Mouse (Mus musculus): ENCODE results near the gene Mctp1.
"Not testable (repeated sequence)": the region's sequence is repeated elsewhere in the genome, so short reads cannot be mapped to it uniquely, and the experiment has no call there.

Mctp1 gene

GRCm38 (mm10) chr13:76383972-76384663, at the start of gene Mctp1:
Gene Mctp1, plus strand, starts transcription at chr13:76384535.
- peak; percentile 6 to 20 for DNase-seq

- DNase-seq = not testable (repeated sequence)
Measured at GRCm38 (mm10) chr13:76345941-76346340, 38.4 kb upstream of the Mctp1 start.

- DNase-seq = no peak
Measured at GRCm38 (mm10) chr13:76358720-76359119, 25.6 kb upstream of the Mctp1 start.

- peak; percentile 4 to 16 for DNase-seq
Measured at GRCm38 (mm10) chr13:76384664-76385435, 515 bp downstream of the Mctp1 start.

- no peak for DNase-seq
Measured at GRCm38 (mm10) chr13:76388615-76389014, 4.3 kb downstream of the Mctp1 start.

- no peak for DNase-seq
Measured at GRCm38 (mm10) chr13:76391920-76392319, 7.6 kb downstream of the Mctp1 start.

- no peak for DNase-seq
Measured at GRCm38 (mm10) chr13:76393106-76393505, 8.8 kb downstream of the Mctp1 start.

GRCm38 (mm10) chr13:76395906-76396305, 11.6 kb downstream of the Mctp1 start:
- no peak for DNase-seq

- DNase-seq = no peak
Measured at GRCm38 (mm10) chr13:76409296-76409695, 25.0 kb downstream of the Mctp1 start.

GRCm38 (mm10) chr13:76410665-76411064, 26.3 kb downstream of the Mctp1 start:
- no peak for DNase-seq

GRCm38 (mm10) chr13:76415346-76415745, 31.0 kb downstream of the Mctp1 start:
- no peak for DNase-seq

- DNase-seq = no peak
Measured at GRCm38 (mm10) chr13:76420111-76420510, 35.8 kb downstream of the Mctp1 start.

GRCm38 (mm10) chr13:76421075-76421474, 36.7 kb downstream of the Mctp1 start:
- no peak for DNase-seq

- no peak for DNase-seq
Measured at GRCm38 (mm10) chr13:76422124-76422523, 37.8 kb downstream of the Mctp1 start.

- DNase-seq = no peak
Measured at GRCm38 (mm10) chr13:76429456-76429855, 45.1 kb downstream of the Mctp1 start.

- DNase-seq = no peak
Measured at GRCm38 (mm10) chr13:76429927-76430326, 45.6 kb downstream of the Mctp1 start.

- DNase-seq = no peak
Measured at GRCm38 (mm10) chr13:76431946-76432345, 47.6 kb downstream of the Mctp1 start.

GRCm38 (mm10) chr13:76433438-76433837, 49.1 kb downstream of the Mctp1 start:
- no peak for DNase-seq

- no peak for DNase-seq
Measured at GRCm38 (mm10) chr13:76436426-76436825, 52.1 kb downstream of the Mctp1 start.

- no peak for DNase-seq
Measured at GRCm38 (mm10) chr13:76438765-76439164, 54.4 kb downstream of the Mctp1 start.

- no peak for DNase-seq
Measured at GRCm38 (mm10) chr13:76446059-76446458, 61.7 kb downstream of the Mctp1 start.

- no peak for DNase-seq
Measured at GRCm38 (mm10) chr13:76447528-76447927, 63.2 kb downstream of the Mctp1 start.

GRCm38 (mm10) chr13:76451526-76451925, 67.2 kb downstream of the Mctp1 start:
- not testable (repeated sequence) for DNase-seq

- no peak for DNase-seq
Measured at GRCm38 (mm10) chr13:76481601-76482000, 97.3 kb downstream of the Mctp1 start.

Data from kidney, adult 8-10 months (tissue).